Mouse (Mus musculus) megakaryocyte, adult 5-6 weeks (primary cell): ENCODE data around the gene C9orf72. TPM values are rescaled to one million over a fixed set of nuclear protein-coding genes. Genes with fewer than 3 reads are reported as not detected.

ENCODE experiments used
- total RNA-seq, 2 experiments: library from RNA; stranded (forward) in 1 of 2; stranded (reverse) in 1 of 2; fragments of 153-499, 151-499 nt in 1 of 2; fragments of 221-1000, 200-1000 nt in 1 of 2; gene quantifications; 2 replicates each; pipeline versions ENCODE4 v1.2.3 to v1.2.4; 2015 to 2017

Gene C9orf72
- total RNA-seq, 2 experiments from 2014 or later: 17.9 to 25.4 TPM

Other genes starting within 250 kb of the C9orf72 start
- gene Ifnk, start 74.1 kb downstream of the C9orf72 start, total RNA-seq (2015): not detected in 2 replicates
- gene Ifnk, start 74.1 kb downstream of the C9orf72 start, total RNA-seq (2017): not detected in 2 replicates
- 24.1 TPM in 2 replicates for gene Mob3b, start 68.7 kb downstream of the C9orf72 start, total RNA-seq (2015)
- 12.4 and 15.4 TPM in 2 replicates for gene Mob3b, start 68.7 kb downstream of the C9orf72 start, total RNA-seq (2017)